Mouse (Mus musculus) kidney, postnatal 0 days (tissue): ENCODE measurements around the gene Spata4. TPM values are rescaled to one million over a fixed set of nuclear protein-coding genes. Genes with fewer than 3 reads are reported as not detected.
A peak's percentile ranks its signal among the peaks of the same experiment; 100 is the strongest.

Source experiments
- ATAC-seq: fragments of 200-750 bp; cut with Nextera tagmentation; replicated peaks from 2 replicates; pipeline ENCODE4 v1.8.0; 2017; ENCODE audit warnings: low read depth, moderate number of reproducible peaks, moderate TSS enrichment, moderate library complexity; ENCODE audit not compliant: low FRiP score
- DNase-seq: peaks from one replicate; pipeline ENCODE4 v3.0.0-alpha.2; 2016; ENCODE audit warnings: low spot score
- H3K27ac ChIP-seq: fragments of 300-500 bp; sonication (generic); 2 replicates; pipeline ENCODE4 v1.5.1; 2014; ENCODE audit warnings: mild to moderate bottlenecking
- H3K27me3 ChIP-seq: fragments of 300-500 bp; sonication (generic); 2 replicates; pipeline ENCODE4 v1.6.1; 2014; ENCODE audit warnings: low read length, mixed read lengths; ENCODE audit not compliant: insufficient read depth
- H3K36me3 ChIP-seq: fragments of 300-500 bp; sonication (generic); 2 replicates; pipeline ENCODE4 v1.6.1; 2014; ENCODE audit warnings: low read length, mixed read lengths; ENCODE audit not compliant: insufficient read depth
- H3K4me1 ChIP-seq: fragments of 300-500 bp; sonication (generic); replicated peaks from 2 replicates; pipeline ENCODE4 v1.6.1; 2014; ENCODE audit warnings: antibody characterized with exemption, low read length, mixed read lengths; ENCODE audit not compliant: insufficient read depth
- H3K4me2 ChIP-seq: fragments of 300-500 bp; sonication (generic); 2 replicates; pipeline ENCODE4 v1.6.1; 2014; ENCODE audit warnings: mild to moderate bottlenecking, low read length, moderate library complexity, mixed read lengths
- H3K4me3 ChIP-seq: fragments of 300-500 bp; sonication (generic); replicated peaks from 2 replicates; pipeline ENCODE4 v1.5.1; 2014; ENCODE audit warnings: low read depth, low read length
- H3K9ac ChIP-seq: fragments of 300-500 bp; sonication (generic); 2 replicates; pipeline ENCODE4 v1.6.1; 2014; ENCODE audit warnings: low read depth, low read length
- H3K9me3 ChIP-seq: fragments of 300-500 bp; sonication (generic); replicated peaks from 2 replicates; pipeline ENCODE4 v1.6.1; 2016; ENCODE audit warnings: low read length, inconsistent platforms, mixed read lengths
- CTCF ChIP-seq: IDR thresholded peaks from 2 replicates; pipeline ENCODE4 v1.5.1; 2016; ENCODE audit warnings: antibody characterized with exemption, low read depth, mild to moderate bottlenecking, moderate library complexity
- WGBS: fragments of 180-500 bp; shearing (Covaris S2); extraction: QIAGEN DNeasy Blood & Tissue Kit; methylation state at CpG from one replicate; pipeline ENCODE4 v1.1.7; 2014; 5-methylcytosine and 5-hydroxymethylcytosine counted together
- polyA plus RNA-seq: library from polyadenylated mRNA; unstranded; fragments of >200 nt; fragmentation: Nextera tagmentation; extraction: Ambion mirVana; gene quantifications from 2 replicates; pipeline ENCODE4 v1.2.1, GENCODE M21; 2015

Spata4 gene
- not detected in 2 replicates for polyA plus RNA-seq

DNA sequence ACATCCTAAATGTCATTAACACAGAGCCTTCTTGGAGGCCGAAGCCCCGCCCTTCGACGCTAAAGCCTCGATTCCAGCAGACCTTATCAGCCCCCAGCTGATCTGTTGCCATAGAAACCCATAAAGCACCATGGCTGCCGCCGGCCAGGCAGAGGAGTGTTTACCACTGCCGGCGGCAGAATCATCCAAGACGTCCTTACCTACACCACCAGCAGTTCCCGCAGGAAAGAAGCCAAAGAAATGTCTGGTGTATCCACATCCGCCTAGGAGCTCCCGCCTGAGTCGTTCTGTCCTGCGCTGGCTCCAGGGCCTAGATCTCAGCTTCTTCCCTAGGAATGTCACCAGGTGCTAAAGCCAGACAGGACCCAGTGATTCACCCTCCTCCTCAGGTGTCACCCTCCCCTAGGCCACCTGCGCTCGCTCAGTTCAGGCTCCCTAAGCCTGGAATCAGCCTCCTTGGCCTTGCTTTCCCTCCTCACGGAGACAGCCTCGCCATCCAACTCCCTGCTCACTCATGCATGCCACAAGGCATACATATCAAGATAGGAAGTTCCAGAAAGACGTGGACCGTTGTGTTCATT, at the start of gene Spata4:
TSS of gene Spata4 (plus strand) at position 111 of the 581 bp plus-strand sequence.
- TF ChIP-seq CTCF = no peak

DNA sequence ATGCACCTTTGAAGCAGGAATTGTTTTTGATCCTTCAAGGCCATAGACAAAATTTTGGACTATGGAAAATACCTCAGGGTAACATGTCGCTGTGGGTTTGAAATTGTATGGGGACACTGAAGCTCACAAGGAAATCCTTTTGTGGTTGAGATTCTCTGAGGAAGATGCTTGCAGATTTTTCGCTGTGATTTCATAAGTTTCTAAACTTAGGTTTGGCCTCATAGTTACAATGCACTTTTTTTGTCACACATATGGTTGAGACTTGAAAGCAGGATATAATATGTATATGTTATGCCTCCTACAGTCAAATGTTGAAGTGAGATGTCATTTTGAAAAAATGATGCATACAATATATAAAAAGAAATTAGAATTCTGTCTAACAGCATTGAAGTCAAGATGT, 45.7 kb upstream of the Spata4 start:
- Histone ChIP-seq H3K4me2 (no peak overlapping the region), H3K9ac (no peak overlapping the region), H3K36me3 (no peaks in the 10 kb centered on the region), H3K4me3 (no peak overlapping the region), H3K27ac (no peak overlapping the region), H3K27me3 (no peaks in the 10 kb centered on the region), H3K4me1 (no peaks in the 10 kb centered on the region), H3K9me3 (no peaks in the 10 kb centered on the region)
- DNase-seq (no peak), ATAC-seq (no peak)
- WGBS = 89% methylated on average over 2 of the region's 2 CpGs
- TF ChIP-seq CTCF = no peak

More for the DNA sequence above, at the start of gene Spata4:
- peak; percentile 46 for DNase-seq
- WGBS = 6% methylated on average over 21 of the region's 21 CpGs
- ATAC-seq = peak; percentile 85; the same call in 1 of the 2 replicates
- H3K27me3 ChIP-seq = no peaks in the 10 kb centered on the region
- no peak within 1 kb of the TSS for H3K27ac ChIP-seq
- peak within 1 kb of the TSS; percentile 47 for H3K4me2 ChIP-seq
- H3K9ac ChIP-seq = no peak within 1 kb of the TSS
- no peaks in the 10 kb centered on the region for H3K36me3 ChIP-seq
- no peaks in the 10 kb centered on the region for H3K4me1 ChIP-seq
- no peaks in the 10 kb centered on the region for H3K9me3 ChIP-seq
- H3K4me3 ChIP-seq = peak within 1 kb of the TSS; percentile 6; the same call in 1 of the 2 replicates

DNA sequence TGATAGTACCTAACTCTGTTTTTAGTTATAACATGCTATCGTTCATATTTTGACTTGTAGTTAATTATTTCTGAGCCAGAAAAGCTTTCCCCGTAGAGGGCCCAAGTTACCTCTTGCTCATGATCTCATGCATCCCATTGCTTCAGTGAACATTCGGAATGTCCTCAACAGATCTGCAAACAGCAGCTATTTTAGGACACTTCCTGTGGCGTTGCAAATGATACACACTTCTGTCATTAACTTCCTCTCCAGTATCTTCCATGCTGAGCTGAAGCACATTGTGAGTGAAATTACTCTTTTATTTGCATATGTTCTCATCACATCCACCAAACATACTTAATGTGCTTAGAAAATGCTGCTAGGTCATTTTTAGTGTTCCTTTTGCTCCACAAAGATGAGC, 38.4 kb upstream of the Spata4 start:
- H3K36me3 ChIP-seq = no peaks in the 10 kb centered on the region
- ATAC-seq (no peak), DNase-seq (peak; percentile 38)
- H3K4me1 ChIP-seq = no peaks in the 10 kb centered on the region
- 50% methylated on average over 4 of the region's 4 CpGs for WGBS
- no peaks in the 10 kb centered on the region for H3K27me3 ChIP-seq
- no peak overlapping the region for H3K4me3 ChIP-seq
- no peak overlapping the region for H3K4me2 ChIP-seq
- no peak overlapping the region for H3K9ac ChIP-seq
- no peak for TF ChIP-seq CTCF
- no peak overlapping the region for H3K27ac ChIP-seq
- H3K9me3 ChIP-seq = no peaks in the 10 kb centered on the region

DNA sequence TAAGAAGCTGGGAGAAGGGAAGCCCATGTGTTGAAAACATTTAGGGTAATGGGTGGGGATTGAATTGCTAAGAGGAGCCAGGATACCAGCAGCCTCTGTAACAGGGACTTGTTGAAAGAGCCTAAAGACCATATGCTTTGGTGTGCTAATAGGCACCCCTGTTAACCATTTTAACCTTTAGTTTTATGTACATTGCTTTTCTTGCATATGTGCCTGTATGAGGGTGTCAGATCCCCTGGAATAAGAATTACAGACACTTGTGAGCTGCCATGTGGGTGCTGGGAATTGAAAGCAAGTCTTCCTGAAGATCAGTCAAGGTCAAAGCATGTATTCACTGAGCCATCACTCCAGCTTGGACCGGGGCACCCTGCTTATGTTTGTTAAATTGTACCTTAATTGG, 35.4 kb upstream of the Spata4 start:
- Histone ChIP-seq H3K4me1 (no peaks in the 10 kb centered on the region), H3K4me3 (no peak overlapping the region), H3K9ac (no peak overlapping the region), H3K36me3 (no peaks in the 10 kb centered on the region), H3K4me2 (no peak overlapping the region), H3K27ac (no peak overlapping the region), H3K9me3 (no peaks in the 10 kb centered on the region), H3K27me3 (no peaks in the 10 kb centered on the region)
- TF ChIP-seq CTCF = no peak
- ATAC-seq (no peak), DNase-seq (no peak)
- 86% methylated on average over 1 of the region's 1 CpGs for WGBS

DNA sequence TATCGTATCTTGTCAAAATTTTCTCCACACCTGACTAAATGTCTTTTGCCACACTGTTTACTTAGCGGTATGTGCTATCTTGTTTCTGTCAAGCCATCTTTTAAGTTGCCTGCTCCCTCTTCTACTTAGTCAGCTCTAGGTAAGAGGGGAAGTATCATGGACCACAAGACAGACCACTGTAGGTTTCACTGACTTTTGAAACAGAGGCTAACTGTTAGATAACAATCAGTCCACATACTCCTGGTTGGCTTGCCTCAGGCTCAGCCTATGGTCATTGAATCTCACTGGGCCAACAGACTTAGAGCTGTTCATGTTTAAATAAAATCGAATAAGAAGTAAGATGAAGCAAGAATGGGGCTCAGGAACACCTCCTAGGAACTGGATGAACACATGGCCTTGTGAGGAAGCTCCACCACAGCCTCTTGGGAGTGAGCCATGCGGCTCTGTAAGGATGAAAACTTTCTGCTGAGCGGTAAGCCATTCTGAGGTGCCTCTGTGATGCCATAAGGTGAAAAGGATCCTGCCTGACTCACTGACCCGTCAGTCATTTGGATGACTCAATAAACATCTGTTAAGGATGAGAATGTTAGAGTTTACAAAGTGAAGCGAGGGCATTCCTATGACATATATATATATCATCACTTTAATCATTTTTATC, 34.8 kb upstream of the Spata4 start:
- no peak for DNase-seq
- Histone ChIP-seq H3K9me3 (no peaks in the 10 kb centered on the region), H3K27me3 (no peaks in the 10 kb centered on the region), H3K4me1 (no peaks in the 10 kb centered on the region), H3K36me3 (no peaks in the 10 kb centered on the region), H3K9ac (no peak overlapping the region), H3K4me2 (no peak overlapping the region), H3K27ac (no peak overlapping the region), H3K4me3 (no peak overlapping the region)
- no peak for ATAC-seq
- no peak for TF ChIP-seq CTCF
- WGBS = 85% methylated on average over 7 of the region's 7 CpGs

DNA sequence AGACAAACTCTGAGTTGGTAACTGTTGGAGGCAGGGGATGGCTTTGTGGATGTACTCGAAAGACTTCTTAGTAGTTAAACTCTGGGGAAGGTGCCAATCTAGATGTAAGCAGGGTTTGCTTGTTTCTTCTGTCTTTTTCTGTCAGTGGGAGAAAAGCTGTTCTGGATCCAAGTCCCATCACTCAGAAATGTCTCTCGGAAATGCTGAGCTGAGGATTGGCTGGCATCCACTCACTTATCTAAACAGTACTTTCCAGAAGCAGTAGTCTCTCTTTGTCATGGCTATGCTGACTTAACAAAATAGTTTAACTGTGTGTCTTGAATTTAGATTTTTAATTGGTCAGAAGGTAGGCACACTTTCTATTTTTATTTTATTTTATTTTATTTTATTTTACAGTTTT, 33.4 kb upstream of the Spata4 start:
- 70% methylated on average over 2 of the region's 2 CpGs for WGBS
- H3K4me2 ChIP-seq = no peak overlapping the region
- TF ChIP-seq CTCF = no peak
- no peak overlapping the region for H3K9ac ChIP-seq
- no peak overlapping the region for H3K27ac ChIP-seq
- H3K4me3 ChIP-seq = no peak overlapping the region
- DNase-seq (no peak), ATAC-seq (no peak)
- no peaks in the 10 kb centered on the region for H3K4me1 ChIP-seq
- H3K27me3 ChIP-seq = no peaks in the 10 kb centered on the region
- H3K36me3 ChIP-seq = no peaks in the 10 kb centered on the region
- H3K9me3 ChIP-seq = no peaks in the 10 kb centered on the region
